Mouse (Mus musculus): Measurements from ENCODE around the gene Cd99l2.
A peak's percentile ranks its signal among the peaks of the same experiment; 100 is the strongest.

Cd99l2 gene

GRCm38 (mm10) chrX:71467491-71467890 is 25.2 kb downstream of the Cd99l2 start:
- no peak for DNase-seq

DNA sequence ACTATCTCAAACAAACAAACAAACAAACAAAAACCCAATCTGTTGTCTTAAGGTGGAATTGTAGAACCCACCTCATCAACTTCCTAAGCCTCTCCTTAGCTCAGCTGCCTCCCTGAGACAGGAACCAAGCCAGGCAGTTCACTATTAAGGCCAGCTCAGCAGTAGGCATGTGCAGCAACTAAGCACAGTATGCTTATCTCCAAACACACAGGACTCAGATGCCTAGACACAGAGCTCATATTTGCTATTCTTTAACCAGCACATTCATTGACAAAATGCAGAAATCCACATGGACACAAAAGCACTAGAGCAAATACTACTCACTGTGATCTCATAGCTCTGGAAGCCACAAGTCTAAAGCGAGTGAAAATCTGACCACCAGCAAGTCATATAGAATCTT is 27.2 kb downstream of the Cd99l2 start:
- DNase-seq, result no peak

GRCm38 (mm10) chrX:71464138-71464826 is 28.4 kb downstream of the Cd99l2 start:
- peak; percentile 3 for DNase-seq

- DNase-seq, result no peak
Observed at GRCm38 (mm10) chrX:71456078-71456737, 36.4 kb downstream of the Cd99l2 start.

GRCm38 (mm10) chrX:71442916-71443315 is 49.7 kb downstream of the Cd99l2 start:
- no peak for DNase-seq

- no peak for DNase-seq
Observed at GRCm38 (mm10) chrX:71439473-71439872, 53.2 kb downstream of the Cd99l2 start.

- peak; percentile 23 for DNase-seq
Observed at GRCm38 (mm10) chrX:71435542-71435941, 57.1 kb downstream of the Cd99l2 start.

GRCm38 (mm10) chrX:71434860-71435259 is 57.8 kb downstream of the Cd99l2 start:
- no peak for DNase-seq

DNA sequence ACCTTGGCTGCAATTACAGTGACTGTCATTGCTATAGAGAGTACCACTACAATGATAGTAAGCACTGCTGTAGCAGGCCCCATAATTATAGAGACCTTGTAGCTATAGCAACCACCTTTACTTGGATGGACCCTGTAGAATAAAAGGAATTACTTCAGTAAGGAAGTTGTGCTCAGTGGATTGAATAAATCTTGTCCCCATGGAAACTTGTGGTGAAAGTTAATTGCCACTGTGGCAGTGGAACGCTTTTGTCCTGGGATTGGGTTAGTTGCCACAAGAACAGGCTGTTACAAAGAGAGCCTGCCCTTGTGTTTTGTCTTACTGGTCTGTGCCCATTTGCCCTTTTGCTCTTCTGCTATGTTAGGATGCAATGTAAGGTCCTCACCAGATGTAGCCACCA is 58.2 kb downstream of the Cd99l2 start:
- DNase-seq, result no peak

DNA sequence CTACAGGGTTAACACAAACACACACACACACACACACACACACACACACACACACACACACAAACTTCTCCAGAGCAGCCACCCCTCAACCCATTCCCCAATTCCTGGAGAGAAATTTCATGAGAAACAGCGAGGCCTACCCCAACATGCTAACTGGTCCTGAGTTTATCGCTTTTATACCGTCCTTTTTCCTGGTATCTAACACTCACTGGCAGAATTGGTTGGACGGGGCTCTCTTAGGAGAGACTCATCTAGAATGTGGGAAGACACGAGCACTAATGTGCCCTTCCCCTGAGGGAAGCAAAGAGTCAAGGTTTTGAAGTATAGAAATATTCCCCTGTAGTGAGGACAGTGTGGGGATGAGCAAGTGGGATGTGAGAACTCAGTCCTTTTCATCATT is 61.7 kb downstream of the Cd99l2 start:
- no peak for DNase-seq

DNA sequence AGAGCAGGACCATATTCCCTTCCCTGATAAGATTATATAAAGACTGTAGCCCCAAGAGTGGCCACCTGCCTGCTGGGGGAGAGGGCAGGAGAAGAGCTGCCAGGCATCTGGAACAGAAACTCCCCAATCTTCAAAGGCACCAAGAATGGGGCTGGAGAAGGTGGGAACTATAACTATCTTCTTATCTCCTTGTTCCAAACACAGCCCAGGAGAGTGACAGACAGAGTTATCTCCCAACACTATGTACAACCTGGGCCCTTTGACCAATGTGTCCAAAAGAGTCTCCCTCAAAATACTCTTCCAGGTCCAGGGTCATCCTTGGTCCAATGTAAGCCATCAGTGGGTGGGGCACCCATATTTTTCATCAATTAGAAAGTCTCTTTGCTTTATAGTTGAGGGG is 65.2 kb downstream of the Cd99l2 start:
- no peak for DNase-seq

GRCm38 (mm10) chrX:71425746-71426519 is 66.7 kb downstream of the Cd99l2 start:
- peak; percentile 71 for DNase-seq

GRCm38 (mm10) chrX:71424852-71425251 is 67.8 kb downstream of the Cd99l2 start:
- DNase-seq, result no peak

DNA sequence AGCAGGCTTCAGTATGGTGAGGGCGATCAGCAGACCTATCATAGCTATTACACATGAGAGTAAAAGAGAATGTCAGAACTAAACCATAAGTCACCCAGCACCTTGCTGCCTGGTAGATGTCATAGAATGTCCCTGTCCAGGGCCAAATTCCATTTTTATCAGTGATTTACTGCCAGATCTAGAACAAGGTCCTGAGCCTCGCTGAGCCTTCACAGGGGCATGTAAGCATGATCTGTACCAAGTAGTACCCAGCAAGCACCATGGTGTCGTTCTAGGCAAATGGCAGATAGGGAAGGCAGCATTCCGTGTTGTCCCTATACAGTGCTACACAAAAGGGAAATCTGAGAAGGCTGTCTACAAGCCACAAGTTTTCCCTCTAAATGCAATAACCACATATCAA is 79.0 kb downstream of the Cd99l2 start:
- no peak for DNase-seq

DNA sequence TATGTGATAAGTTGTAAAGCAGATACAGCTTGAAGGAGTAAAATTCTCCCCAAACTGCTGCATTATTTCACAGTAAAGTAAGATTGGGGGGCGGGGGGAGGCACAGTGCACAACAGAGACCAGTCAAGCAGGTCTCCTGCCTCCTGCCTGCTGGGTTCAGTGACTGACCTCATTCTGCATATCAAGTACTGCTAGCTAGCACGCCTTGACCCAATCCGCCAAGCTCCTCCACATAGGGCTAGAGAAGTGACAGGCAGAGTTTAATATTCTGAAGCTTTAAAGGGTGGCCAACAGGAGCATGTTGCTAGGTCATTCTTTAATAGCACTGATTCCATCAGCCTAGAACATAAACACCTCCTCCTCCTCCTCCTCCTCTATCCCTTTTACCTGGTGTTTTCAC is 79.9 kb downstream of the Cd99l2 start:
- DNase-seq, result no peak

- DNase-seq, result no peak
Observed at GRCm38 (mm10) chrX:71408386-71408785, 84.3 kb downstream of the Cd99l2 start.

GRCm38 (mm10) chrX:71406290-71406689 is 86.4 kb downstream of the Cd99l2 start:
- no peak for DNase-seq

GRCm38 (mm10) chrX:71396326-71396725 is 96.3 kb downstream of the Cd99l2 start:
- no peak for DNase-seq

DNA sequence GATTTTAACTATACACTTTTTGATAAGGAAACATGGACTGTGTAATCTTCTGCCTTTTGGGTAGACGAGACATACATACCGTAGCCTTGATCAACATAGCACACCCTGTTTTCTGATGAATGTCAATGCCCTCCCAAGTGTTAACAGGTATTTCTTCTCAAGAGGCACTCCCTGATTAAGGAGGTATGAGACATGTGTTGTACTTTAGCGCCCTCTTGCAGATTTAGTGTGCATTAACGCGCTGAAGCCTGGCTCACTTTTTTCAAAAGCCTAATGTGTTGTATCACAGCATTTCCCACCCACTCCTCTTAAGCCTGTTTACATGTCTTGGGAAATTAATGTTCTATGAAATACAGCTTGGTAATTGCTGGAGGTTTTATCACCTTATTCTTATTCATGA is 111.1 kb downstream of the Cd99l2 start:
- DNase-seq, result peak; percentile 26

GRCm38 (mm10) chrX:71378435-71378834 is 114.2 kb downstream of the Cd99l2 start:
- no peak for DNase-seq

GRCm38 (mm10) chrX:71376781-71377180 is 115.9 kb downstream of the Cd99l2 start:
- no peak for DNase-seq

Measured in right cerebral cortex, adult 18-20 months (tissue).